Mouse (Mus musculus) megakaryocyte, embryonic 14.5 days (primary cell): Measurements from ENCODE around the gene Peli1.

Experiments used
- FLI1 ChIP-seq: IDR thresholded peaks from 2 replicates; pipeline ENCODE4 v1.6.1; 2012; ENCODE audit warnings: low read length, inconsistent platforms, mixed read lengths
- GATA1 ChIP-seq: IDR thresholded peaks from 3 replicates; pipeline ENCODE4 v1.6.1; 2012; ENCODE audit warnings: mixed read lengths, low read length, inconsistent platforms, borderline replicate concordance

DNA sequence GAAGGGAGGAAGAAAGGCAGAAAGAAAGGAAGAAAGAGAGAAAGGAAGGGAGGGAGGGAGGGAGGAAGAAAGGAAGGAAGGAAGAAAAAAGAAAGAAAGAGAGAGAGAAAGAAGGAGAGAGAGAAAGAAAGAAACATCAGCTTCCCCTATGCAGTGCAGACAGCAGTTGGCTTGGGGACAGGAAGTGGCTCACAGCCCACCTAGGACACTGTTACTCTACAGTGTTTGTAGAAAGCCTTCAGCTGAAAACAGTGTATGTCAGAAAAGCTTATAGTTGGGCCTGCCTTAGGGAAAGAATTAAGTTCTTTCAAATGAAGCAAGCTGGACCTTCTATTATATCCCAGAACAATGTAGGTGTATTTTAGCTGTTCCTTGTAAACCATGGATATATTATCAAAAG lies 85.4 kb downstream of the Peli1 start:
- TF ChIP-seq GATA1 (no peak), FLI1 (no peak)
